Mouse (Mus musculus): ENCODE measurements around the gene Rrp8.
"Not testable (repeated sequence)": the region's sequence is repeated elsewhere in the genome, so short reads cannot be mapped to it uniquely, and the experiment has no call there.

Rrp8 gene

DNA sequence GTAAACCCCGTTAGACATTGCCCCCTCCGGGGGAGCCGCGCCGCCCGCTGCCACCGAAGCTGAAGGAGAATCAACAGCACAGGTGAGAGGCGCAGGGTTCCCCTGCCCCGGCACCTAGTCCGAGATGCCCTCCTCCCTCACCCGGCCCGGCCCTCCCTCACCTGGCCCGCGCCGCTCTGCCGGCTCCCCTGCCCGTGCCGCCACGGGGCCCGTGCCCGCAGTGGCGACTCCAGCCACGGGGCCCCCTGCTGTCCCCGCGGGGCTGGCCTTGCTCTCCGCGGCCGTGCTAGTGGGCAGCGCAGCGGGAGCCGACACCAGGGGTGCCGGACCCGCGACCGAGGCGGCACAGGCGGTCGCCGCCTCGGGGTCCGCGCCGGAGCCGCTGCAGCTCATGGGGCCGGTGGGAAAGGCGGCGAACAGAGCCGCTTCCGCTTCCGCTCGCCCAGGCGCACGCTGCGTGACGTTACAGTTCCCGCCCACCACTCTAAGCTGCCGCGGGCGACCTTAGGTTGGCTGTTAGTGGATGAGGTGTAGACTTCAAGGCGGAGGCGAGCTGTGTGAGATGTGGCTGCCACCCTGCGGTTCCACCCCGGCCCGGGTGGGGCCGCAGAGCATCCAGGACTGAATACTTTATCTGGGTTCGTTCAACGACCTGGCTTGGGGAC, 6.9 kb upstream of the Rrp8 start, which contains the start of gene Taf10:
Gene Taf10 (minus strand): TSS at position 436 of the 665 bp plus-strand sequence.
- DNase-seq = peak; percentile 82

DNA sequence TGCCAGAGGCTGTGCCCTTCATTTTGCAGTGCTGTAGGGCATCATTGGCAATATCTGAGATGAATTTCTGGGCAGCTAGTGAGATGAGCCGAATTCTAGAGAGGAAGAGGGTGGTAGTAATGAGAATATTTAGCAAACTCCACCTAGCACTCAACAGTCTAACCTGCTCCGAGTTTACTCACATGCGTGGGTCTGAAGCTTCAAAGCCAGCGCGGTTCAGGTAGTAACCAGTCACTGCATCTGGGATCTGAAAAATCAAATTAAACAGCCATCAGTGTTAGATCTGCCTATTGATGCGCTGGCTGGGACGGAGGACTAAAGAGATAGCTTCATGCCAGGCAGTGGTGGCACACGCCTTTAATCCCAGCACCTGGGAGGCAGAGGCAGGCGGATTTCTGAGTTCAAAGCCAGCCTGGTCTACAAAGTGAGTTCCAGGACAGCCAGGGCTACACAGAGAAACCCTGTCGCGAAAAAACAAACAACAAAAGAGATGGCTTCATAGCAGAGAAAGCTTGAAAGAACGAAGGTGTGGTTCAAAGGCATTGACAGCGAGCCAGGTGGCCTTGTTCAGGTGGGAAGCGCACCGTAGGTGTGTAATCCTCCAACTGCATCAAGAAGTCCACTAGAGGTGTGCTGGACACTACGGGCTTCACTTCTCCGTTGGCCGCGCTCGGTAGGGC, 6.2 kb upstream of the Rrp8 start:
- not testable (repeated sequence) for DNase-seq

DNA sequence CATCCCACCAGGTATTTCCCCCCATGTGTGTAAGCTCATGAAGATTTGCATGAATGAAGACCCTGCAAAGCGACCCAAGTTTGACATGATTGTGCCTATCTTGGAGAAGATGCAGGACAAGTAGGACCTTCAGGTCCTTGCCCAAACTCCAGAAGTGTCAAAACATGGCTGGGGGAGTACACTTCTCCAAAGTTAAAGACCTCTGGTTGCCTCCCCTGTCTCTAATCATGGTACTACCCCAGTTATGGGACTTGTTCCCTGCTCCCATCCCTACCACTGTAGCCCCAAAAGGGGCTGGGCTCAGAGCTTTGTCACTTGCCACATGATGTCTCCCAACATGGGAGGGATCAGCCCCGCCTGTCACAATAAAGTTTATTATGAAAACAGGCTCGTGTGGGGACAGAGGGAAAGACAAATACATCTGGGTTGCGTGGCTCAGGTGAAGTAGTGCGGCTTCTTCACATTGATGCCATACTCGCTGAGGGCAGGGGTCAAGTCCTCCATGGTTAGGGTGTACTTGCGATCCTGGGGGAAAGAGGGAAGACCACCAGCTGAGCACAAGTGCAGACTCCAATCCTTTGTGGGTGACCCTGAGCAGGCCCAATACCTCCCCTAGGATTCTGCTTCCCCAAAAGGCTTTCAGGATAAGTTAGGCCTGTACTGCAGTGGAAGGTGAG, 5.5 kb upstream of the Rrp8 start:
- not testable (repeated sequence) for DNase-seq

- no peak for DNase-seq
These were observed 4.8 kb upstream of the Rrp8 start for GRCm38 (mm10) chr7:105741978-105742377.

DNA sequence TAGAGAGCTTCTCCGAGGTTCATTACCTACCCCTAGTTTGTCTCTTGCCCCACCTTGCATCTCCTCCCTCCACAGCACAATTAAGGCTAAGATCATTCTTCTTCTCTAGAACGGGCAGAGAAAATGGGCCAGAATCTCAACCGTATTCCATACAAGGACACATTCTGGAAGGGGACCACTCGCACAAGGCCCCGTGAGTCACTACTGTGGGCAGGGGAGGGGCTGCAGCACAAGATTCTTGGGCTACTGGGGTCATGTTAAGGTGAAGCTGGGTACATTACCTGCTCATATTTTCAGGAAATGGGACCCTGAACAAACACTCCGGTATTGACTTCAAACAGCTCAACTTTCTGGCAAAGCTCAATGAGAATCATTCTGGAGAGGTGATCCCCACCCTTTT, 3.7 kb upstream of the Rrp8 start:
- no peak for DNase-seq

- no peak for DNase-seq
These were observed 3.1 kb upstream of the Rrp8 start for GRCm38 (mm10) chr7:105740089-105740795.

- DNase-seq = no peak
These were observed 1.8 kb upstream of the Rrp8 start for GRCm38 (mm10) chr7:105738948-105739347.

DNA sequence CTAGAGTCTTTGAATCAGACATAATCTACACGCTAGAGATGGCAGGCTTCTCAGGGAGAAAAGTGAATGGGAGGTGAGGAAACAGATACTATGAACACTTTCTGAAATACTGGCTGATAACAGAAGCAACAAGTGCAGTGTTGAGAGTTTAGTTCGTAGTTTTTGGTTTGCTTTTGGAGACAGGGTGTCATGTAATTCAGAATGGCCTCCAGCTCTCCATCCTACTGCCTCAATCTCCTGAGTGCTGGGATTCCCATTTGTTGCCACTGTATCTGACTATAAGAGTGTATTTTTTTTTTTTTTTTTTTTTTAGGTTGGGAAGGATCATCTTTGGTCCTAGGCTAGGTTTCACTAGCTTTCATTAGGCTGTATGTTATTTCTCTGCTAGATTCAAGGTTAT, 1.1 kb upstream of the Rrp8 start:
- no peak for DNase-seq

DNA sequence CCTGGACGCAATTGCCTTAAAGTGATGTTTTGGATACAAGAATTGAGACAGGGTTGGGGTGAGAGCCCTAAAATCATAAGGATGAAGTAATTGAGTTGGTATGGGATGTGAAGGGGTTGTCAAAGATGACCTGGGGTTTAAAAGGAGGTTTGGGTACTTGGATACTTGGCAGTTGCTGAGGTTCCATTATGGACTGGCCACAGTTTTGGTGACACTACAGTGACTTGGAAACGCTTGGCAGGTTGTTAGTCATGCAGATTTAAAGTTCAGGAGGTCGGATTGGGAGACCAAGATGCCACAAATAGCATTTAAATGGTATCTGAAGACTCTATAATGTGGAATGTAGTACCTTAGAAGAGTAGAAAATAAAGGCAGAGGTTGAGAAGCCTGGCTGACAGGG, 463 bp upstream of the Rrp8 start:
- no peak for DNase-seq

GRCm38 (mm10) chr7:105736264-105736901, 802 bp downstream of the Rrp8 start, which contains the start of gene Ilk:
Gene Ilk (plus strand): TSS chr7:105736592.
- DNase-seq = peak; percentile 86

GRCm38 (mm10) chr7:105735464-105735863, 1.7 kb downstream of the Rrp8 start:
- DNase-seq = not testable (repeated sequence)

GRCm38 (mm10) chr7:105734826-105735225, 2.4 kb downstream of the Rrp8 start:
- no peak for DNase-seq

DNA sequence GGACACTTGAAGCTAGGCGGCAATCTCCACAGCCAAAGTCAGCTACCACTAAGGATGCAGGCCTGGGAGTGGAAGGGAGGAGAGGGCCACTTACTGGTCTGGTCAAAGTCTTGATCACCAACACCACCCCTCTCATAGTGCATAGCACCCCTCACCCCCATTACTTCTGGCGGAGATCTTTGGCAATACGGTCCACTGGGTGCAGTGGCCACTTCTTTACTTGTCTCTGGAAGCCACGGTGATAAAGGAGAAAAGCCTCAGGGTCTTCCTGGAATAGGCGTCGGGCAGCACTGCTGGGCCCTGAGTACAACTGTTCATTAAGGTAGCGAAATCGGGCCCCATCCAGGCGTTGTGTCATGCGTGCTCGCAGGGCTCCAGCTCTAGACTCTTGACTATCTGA, 3.3 kb downstream of the Rrp8 start:
- DNase-seq = no peak

DNA sequence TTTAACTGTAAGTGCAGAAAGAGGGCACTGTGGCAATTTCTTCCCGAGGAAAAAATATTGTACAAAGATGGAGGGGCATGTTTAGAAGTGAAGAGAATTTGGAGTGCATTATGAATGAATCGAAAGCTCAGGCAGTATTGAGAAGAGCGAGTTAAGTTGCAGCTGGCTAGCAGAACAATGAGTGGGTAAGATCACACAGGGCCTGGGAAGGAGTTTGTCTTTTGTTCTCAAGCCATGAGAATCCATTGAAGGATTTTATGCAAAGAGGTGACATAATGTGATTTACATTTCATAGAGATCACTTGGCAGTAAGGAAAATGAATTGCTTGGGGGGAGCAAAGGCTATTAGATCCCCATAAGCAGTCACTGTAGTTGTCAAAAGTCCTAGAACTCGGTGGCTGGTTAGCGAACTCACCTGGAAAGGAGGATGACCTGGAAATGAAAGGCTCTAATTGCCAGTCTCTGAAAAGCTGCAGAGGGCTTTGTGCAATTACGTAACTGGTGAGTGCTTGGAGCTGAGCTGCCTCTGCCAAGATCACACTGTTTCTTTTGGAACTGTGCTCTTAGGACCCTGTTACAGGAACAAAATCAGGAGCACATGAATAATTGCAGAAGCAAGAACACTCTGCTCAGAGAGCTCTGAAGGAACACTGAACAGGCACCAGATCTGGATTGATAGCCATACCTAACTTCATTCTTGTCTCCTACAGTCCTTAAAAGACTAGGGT, 8.3 kb downstream of the Rrp8 start:
- DNase-seq = no peak

- DNase-seq = no peak
These were observed 10.2 kb downstream of the Rrp8 start for GRCm38 (mm10) chr7:105726980-105727325.

- DNase-seq = peak; percentile 27
These were observed 10.8 kb downstream of the Rrp8 start for GRCm38 (mm10) chr7:105726144-105726979.

DNA sequence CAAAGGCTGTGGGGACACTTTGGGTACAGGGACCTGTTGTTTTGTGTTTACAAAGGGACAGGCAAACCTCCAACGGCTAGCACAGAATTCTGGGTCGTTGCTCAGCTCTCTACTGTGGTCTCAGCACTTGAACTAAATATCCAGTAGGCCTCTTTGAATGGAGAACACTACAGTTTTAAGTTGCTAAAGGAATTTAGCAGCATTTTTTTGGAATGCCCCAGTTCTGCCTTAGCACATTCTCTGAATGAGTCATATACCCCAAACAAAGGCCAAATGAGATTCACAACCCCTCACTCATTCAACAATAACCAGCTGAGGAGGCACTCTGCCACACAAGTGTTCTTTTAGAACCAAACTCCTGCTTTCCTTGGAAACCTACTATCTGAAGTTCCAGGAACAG, 15.3 kb downstream of the Rrp8 start:
- no peak for DNase-seq

- DNase-seq = no peak
These were observed 21.8 kb downstream of the Rrp8 start for GRCm38 (mm10) chr7:105715366-105715765.

DNA sequence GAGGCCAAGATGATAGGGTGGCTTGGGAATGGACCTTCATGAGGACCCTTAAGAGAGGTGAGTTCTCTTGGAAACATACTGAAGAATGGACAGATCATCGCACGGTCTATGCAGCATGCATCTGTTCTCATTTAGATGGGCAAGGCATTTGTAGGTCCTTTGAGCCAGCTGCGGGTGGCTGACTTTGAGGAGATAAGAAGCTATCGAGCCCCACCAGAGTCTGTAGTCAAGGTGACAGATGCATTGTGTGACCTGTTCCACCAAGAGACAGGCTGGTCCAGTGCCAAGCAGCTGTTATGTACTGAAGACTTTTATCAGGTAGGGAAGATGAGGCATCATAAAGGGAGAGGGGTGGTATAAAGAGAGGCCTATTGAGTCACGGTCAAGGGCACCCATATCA, 28.5 kb downstream of the Rrp8 start:
- DNase-seq = no peak

DNA sequence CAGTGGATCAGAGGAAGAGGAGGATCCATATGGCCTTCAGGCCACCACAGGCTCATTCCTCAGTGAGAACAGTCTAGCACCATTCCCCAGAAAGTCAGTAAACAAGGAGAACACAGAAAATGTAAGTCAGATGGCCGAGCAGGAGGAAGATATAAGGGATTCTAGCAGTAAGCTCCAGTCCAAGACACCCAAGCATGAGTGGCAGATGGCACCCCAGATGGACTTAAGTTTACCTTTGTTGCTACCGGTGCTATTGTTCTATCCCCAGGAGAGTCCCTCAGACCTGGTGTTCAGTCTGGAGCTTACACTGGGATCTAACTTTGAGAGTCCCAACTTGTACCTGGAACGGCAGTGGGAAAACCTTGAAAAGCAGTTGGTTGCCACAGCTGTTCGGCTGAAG, 33.4 kb downstream of the Rrp8 start:
- no peak for DNase-seq

DNA sequence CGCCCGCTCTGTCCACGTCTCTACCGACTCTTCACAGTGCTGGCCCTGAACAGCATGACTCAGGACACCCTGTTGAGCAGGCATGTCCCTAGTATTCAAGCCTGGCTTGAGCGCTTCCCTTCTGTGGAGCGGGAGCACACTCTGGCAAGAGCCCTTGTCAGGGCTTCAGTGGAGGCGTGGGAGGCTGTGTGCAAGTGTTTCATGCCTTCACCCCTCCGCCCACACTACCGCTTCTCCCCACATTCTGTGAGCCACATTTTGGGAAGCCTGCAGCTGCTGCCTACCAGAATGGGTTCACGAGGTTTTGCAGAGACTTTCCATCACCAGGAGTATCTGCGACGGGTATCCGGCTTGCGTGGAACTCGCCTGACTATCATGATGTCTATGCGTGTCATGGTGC, 34.0 kb downstream of the Rrp8 start:
- DNase-seq = no peak
